Mouse (Mus musculus): ENCODE data around the gene Fbxw18. TPM values are rescaled to one million over a fixed set of nuclear protein-coding genes. Genes with fewer than 3 reads are reported as not detected.
A peak's percentile ranks its signal among the peaks of the same experiment; 100 is the strongest.
"Not testable (repeated sequence)": the region's sequence is repeated elsewhere in the genome, so short reads cannot be mapped to it uniquely, and the experiment has no call there.

The Fbxw18 gene
- total RNA-seq (2021) (not detected), polyA plus RNA-seq (2012; rRNA removed) (not detected in 2 replicates)
- long read RNA-seq: 0 reads

DNA sequence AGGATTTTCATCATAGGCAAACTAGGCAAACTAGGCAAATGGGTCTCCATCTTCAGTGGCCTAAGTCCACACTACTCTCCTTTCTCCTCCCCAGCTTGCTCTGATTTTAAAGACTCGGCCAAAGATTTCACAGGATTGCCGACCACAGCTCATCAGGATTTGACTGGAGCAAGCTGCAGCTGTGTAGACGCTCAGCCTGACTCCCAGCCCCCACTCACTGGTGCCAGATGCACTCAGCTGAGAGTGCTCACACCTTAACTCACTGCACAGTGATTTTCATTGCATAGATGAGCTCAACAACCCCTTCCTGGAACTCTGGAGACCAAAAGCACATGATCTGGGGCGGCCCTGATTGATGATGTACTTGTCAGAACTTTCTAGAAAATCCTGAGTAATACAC is at the start of gene Fbxw18:
Gene Fbxw18, minus strand, starts transcription at position 101 of the 400 bp plus-strand sequence.
- H3K4me1 ChIP-seq (ENCODE audit: control insufficient read depth, insufficient read depth, low read length); H3K27ac ChIP-seq; H3K4me3 ChIP-seq; H3K27me3 ChIP-seq (ENCODE audit: control insufficient read depth, insufficient read depth, low read length); DNase-seq; H3K79me2 ChIP-seq (replicated peaks; ENCODE audit: control insufficient read depth, insufficient read depth, low read length); H3K36me3 ChIP-seq (ENCODE audit: control insufficient read depth, insufficient read depth, low read length); intact Hi-C loops (cut with DNase I); H3K9ac ChIP-seq (ENCODE audit: low read depth, low read length): not testable (repeated sequence)
- WGBS: 64% methylated on average over 4 of the region's 4 CpGs

DNA sequence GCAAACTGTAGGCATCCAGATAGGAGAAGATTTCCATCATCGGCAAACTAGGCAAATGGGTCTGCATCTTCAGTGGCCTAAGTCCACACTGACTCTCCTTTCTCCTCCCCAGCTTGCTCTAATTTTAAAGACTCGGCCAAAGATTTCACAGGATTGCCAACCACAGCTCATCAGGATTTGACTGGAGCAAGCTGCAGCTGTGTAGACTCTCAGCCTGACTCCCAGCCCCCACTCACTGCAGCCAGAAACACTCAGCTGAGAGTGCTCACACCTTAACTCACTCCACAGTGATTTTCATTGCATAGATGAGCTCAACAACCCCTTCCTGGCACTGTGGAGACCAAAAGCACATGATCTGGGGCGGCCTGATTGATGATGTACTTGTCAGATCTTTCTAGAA is 43.5 kb upstream of the Fbxw18 start, which contains the start of gene Fbxw26:
Gene Fbxw26, minus strand, starts transcription at position 101 of the 400 bp plus-strand sequence.
- H3K4me1 ChIP-seq (ENCODE audit: control insufficient read depth, insufficient read depth, low read length); H3K27ac ChIP-seq; H3K79me2 ChIP-seq (replicated peaks; ENCODE audit: control insufficient read depth, insufficient read depth, low read length); H3K9ac ChIP-seq (ENCODE audit: low read depth, low read length); H3K4me3 ChIP-seq; H3K27me3 ChIP-seq (ENCODE audit: control insufficient read depth, insufficient read depth, low read length); intact Hi-C loops (cut with DNase I); DNase-seq; H3K36me3 ChIP-seq (ENCODE audit: control insufficient read depth, insufficient read depth, low read length): not testable (repeated sequence)
- WGBS: 68% methylated on average over 3 of the region's 3 CpGs

DNA sequence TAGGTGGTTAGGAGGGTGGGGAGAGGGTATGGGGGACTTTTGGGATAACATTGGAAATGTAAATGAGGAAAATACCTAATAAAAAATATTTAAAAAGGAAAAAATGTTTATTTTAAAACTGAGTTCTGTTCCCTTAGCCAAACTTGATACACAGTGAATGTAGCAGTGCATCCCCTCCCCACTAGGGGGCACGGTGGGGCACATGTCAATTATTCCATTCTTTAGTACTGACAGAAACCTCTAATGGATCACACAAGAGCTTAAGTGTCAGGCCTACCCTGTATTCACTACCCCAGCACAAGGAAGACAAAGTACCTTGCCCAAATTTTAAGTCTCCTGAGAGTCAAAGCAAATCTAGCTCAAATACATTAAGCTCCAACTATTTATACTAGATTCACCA is 17.2 kb downstream of the Fbxw18 start:
- no peak overlapping the region for H3K4me3 ChIP-seq
- H3K79me2 ChIP-seq (replicated peaks; ENCODE audit: control insufficient read depth, insufficient read depth, low read length): no peaks in the 10 kb centered on the region
- peak; percentile 13 to 47 for DNase-seq
- intact Hi-C loops (cut with DNase I): loop anchor here (10.0 kb wide), 1 partner anchor 150 kb away; the partner anchor contains the start of gene Nme6
- no peak overlapping the region for H3K9ac ChIP-seq (ENCODE audit: low read depth, low read length)
- TF ChIP-seq EP300 (IDR thresholded peaks at IDR 0.05; ENCODE audit: insufficient read depth, low read depth, low read length): no peak
- TF ChIP-seq POLR2A (IDR thresholded peaks at IDR 0.05; ENCODE audit: insufficient read depth, low read depth, low read length): no peak
- peak; percentile 79 for TF ChIP-seq CTCF (IDR thresholded peaks at IDR 0.05)
- WGBS: 6% methylated on average over 1 of the region's 1 CpGs
- H3K36me3 ChIP-seq (ENCODE audit: control insufficient read depth, insufficient read depth, low read length): no peaks in the 10 kb centered on the region
- H3K4me1 ChIP-seq (ENCODE audit: control insufficient read depth, insufficient read depth, low read length): no peaks in the 10 kb centered on the region
- no peaks in the 10 kb centered on the region for H3K27me3 ChIP-seq (ENCODE audit: control insufficient read depth, insufficient read depth, low read length)
- no peak overlapping the region for H3K27ac ChIP-seq

DNA sequence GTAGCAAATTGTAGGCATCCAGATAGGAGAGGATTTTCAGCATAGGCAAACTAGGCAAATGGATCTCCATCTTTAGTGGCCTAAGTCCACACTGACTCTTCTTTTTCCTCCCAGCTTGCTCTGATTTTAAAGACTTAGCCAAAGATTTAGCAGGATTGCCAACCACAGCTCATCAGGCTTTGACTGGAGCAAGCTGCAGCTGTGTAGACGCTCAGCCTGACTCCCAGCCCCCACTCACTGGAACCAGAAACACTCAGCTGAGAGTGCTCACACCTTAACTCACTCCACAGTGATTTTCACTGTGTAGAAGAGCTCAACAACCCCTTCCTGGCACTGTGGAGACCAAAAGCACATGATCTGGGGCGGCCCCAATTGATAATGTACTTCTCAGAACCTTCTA is 37.9 kb downstream of the Fbxw18 start, which contains the start of gene Fbxw25:
Gene Fbxw25, minus strand, starts transcription at position 101 of the 400 bp plus-strand sequence.
- DNase-seq; H3K27me3 ChIP-seq (ENCODE audit: control insufficient read depth, insufficient read depth, low read length); H3K27ac ChIP-seq; H3K4me3 ChIP-seq; H3K36me3 ChIP-seq (ENCODE audit: control insufficient read depth, insufficient read depth, low read length); H3K4me1 ChIP-seq (ENCODE audit: control insufficient read depth, insufficient read depth, low read length); intact Hi-C loops (cut with DNase I); H3K79me2 ChIP-seq (replicated peaks; ENCODE audit: control insufficient read depth, insufficient read depth, low read length); H3K9ac ChIP-seq (ENCODE audit: low read depth, low read length): not testable (repeated sequence)
- 61% methylated on average over 2 of the region's 2 CpGs for WGBS

Other genes with a start within 250 kb of the Fbxw18 start
- gene Fbxw19, start 206.8 kb downstream of the Fbxw18 start, total RNA-seq (2021): not detected
- gene Fbxw19, start 206.8 kb downstream of the Fbxw18 start, polyA plus RNA-seq (2012; rRNA removed): not detected in 2 replicates
- not detected for gene Fbxw15, start 134.4 kb downstream of the Fbxw18 start, total RNA-seq (2021)
- not detected in 2 replicates for gene Fbxw15, start 134.4 kb downstream of the Fbxw18 start, polyA plus RNA-seq (2012; rRNA removed)
- not detected for gene Fbxw24, start 76.6 kb downstream of the Fbxw18 start, total RNA-seq (2021)
- not detected in 2 replicates for gene Fbxw24, start 76.6 kb downstream of the Fbxw18 start, polyA plus RNA-seq (2012; rRNA removed)
- not detected for gene Fbxw25, start 38.0 kb downstream of the Fbxw18 start, total RNA-seq (2021)
- gene Fbxw25, start 38.0 kb downstream of the Fbxw18 start, polyA plus RNA-seq (2012; rRNA removed): not detected in 2 replicates
- gene Fbxw26, start 43.4 kb upstream of the Fbxw18 start, total RNA-seq (2021): not detected
- not detected in 2 replicates for gene Fbxw26, start 43.4 kb upstream of the Fbxw18 start, polyA plus RNA-seq (2012; rRNA removed)
- gene Fbxw27, start 88.0 kb upstream of the Fbxw18 start, total RNA-seq (2021): not detected
- gene Fbxw27, start 88.0 kb upstream of the Fbxw18 start, polyA plus RNA-seq (2012; rRNA removed): not detected in 2 replicates
- not detected for gene Spink8, start 109.6 kb upstream of the Fbxw18 start, total RNA-seq (2021)
- gene Spink8, start 109.6 kb upstream of the Fbxw18 start, polyA plus RNA-seq (2012; rRNA removed): not detected in 2 replicates
- 10 to 100 TPM; 20.1 to 20.6 TPM for gene Nme6, start 130.0 kb upstream of the Fbxw18 start, total RNA-seq (2021)
- 31.0 and 43.0 TPM in 2 replicates for gene Nme6, start 130.0 kb upstream of the Fbxw18 start, polyA plus RNA-seq (2012; rRNA removed)
- not detected for gene Camp, start 146.9 kb upstream of the Fbxw18 start, total RNA-seq (2021)
- gene Camp, start 146.9 kb upstream of the Fbxw18 start, polyA plus RNA-seq (2012; rRNA removed): 0.35 and 1.5 TPM in 2 replicates
- gene Cdc25a, start 172.9 kb upstream of the Fbxw18 start, total RNA-seq (2021): 1 to 10 TPM; 4.4 to 4.9 TPM
- gene Cdc25a, start 172.9 kb upstream of the Fbxw18 start, polyA plus RNA-seq (2012; rRNA removed): 2.1 and 2.8 TPM in 2 replicates
- 100 to 1,000 TPM; 279 to 331 TPM for gene Map4, start 228.8 kb upstream of the Fbxw18 start, total RNA-seq (2021)
- gene Map4, start 228.8 kb upstream of the Fbxw18 start, polyA plus RNA-seq (2012; rRNA removed): 172 and 183 TPM in 2 replicates